Mouse (Mus musculus) lung, embryonic 15.5 days (tissue): ENCODE measurements around the gene Nup35. TPM values are rescaled to one million over a fixed set of nuclear protein-coding genes. Genes with fewer than 3 reads are reported as not detected.
A peak's percentile ranks its signal among the peaks of the same experiment; 100 is the strongest.

ENCODE experiments used
- ATAC-seq: fragments of 200-750 bp; cut with Nextera tagmentation; 2 replicates; pipeline ENCODE4 v1.8.0; 2017; ENCODE audit warnings: moderate number of reproducible peaks, borderline replicate concordance; ENCODE audit not compliant: low FRiP score, low TSS enrichment; ENCODE audit errors: extremely low read depth
- H3K27ac ChIP-seq: fragments of 300-500 bp; sonication (generic); 2 replicates; pipeline ENCODE4 v1.5.1; 2015; ENCODE audit warnings: moderate library complexity, mild to moderate bottlenecking, inconsistent platforms
- H3K27me3 ChIP-seq: fragments of 300-500 bp; sonication (generic); 2 replicates; pipeline ENCODE4 v1.6.1; 2015; ENCODE audit warnings: inconsistent platforms
- H3K36me3 ChIP-seq: fragments of 300-500 bp; sonication (generic); 2 replicates; pipeline ENCODE4 v1.6.1; 2015; ENCODE audit warnings: inconsistent platforms
- H3K4me1 ChIP-seq: fragments of 300-500 bp; sonication (generic); 2 replicates; pipeline ENCODE4 v1.6.1; 2015; ENCODE audit warnings: inconsistent platforms
- H3K4me2 ChIP-seq: fragments of 300-500 bp; sonication (generic); 2 replicates; pipeline ENCODE4 v1.6.1; 2015; ENCODE audit warnings: inconsistent platforms, mild to moderate bottlenecking, moderate library complexity
- H3K4me3 ChIP-seq: fragments of 300-500 bp; sonication (generic); 2 replicates; pipeline ENCODE4 v1.5.1; 2015; ENCODE audit warnings: mild to moderate bottlenecking, inconsistent platforms
- H3K9ac ChIP-seq: fragments of 300-500 bp; sonication (generic); 2 replicates; pipeline ENCODE4 v1.6.1; 2015; ENCODE audit warnings: inconsistent platforms
- H3K9me3 ChIP-seq: fragments of 300-500 bp; sonication (generic); 2 replicates; pipeline ENCODE4 v1.6.1; 2016; ENCODE audit warnings: inconsistent platforms
- WGBS: fragments of 180-500 bp; shearing (Covaris S2); methylation state at CpG from one replicate; pipeline ENCODE4 v1.1.7; 2015; 5-methylcytosine and 5-hydroxymethylcytosine counted together
- polyA plus RNA-seq: library from polyadenylated mRNA; unstranded; fragments of >200 nt; fragmentation: Nextera tagmentation; extraction: Ambion mirVana; gene quantifications from 2 replicates; pipeline ENCODE4 v1.2.1, GENCODE M21; 2015

Gene Nup35
- polyA plus RNA-seq, 1 experiment from 2014 or later = 57.2 TPM

GRCm38 (mm10) chr2:80639864-80640263, 22.8 kb downstream of the Nup35 start:
- Histone ChIP-seq H3K27ac (no peak overlapping the region), H3K4me3 (peak overlapping the region; percentile 67; the same call in 1 of the 2 replicates), H3K4me1 (peaks cover 6% of the 10 kb centered on the region; the same call in 1 of the 2 replicates), H3K9ac (no peak overlapping the region), H3K9me3 (no peaks in the 10 kb centered on the region), H3K36me3 (peaks cover 20% of the 10 kb centered on the region), H3K4me2 (peak overlapping the region; percentile 57), H3K27me3 (no peaks in the 10 kb centered on the region)
- WGBS = 39% methylated on average over 3 of the region's 3 CpGs
- no peak for ATAC-seq

- Histone ChIP-seq H3K27ac (no peak overlapping the region), H3K27me3 (no peaks in the 10 kb centered on the region), H3K9me3 (no peaks in the 10 kb centered on the region), H3K36me3 (peaks cover 21% of the 10 kb centered on the region), H3K4me2 (no peak overlapping the region), H3K4me3 (no peak overlapping the region), H3K4me1 (no peaks in the 10 kb centered on the region), H3K9ac (no peak overlapping the region)
- no peak for ATAC-seq
These were observed 44.4 kb downstream of the Nup35 start for GRCm38 (mm10) chr2:80661414-80661813.

GRCm38 (mm10) chr2:80662682-80663081, 45.6 kb downstream of the Nup35 start:
- H3K4me2 ChIP-seq = no peak overlapping the region
- peaks cover 16% of the 10 kb centered on the region for H3K36me3 ChIP-seq
- no peaks in the 10 kb centered on the region for H3K4me1 ChIP-seq
- no peak for ATAC-seq
- no peak overlapping the region for H3K4me3 ChIP-seq
- no peak overlapping the region for H3K9ac ChIP-seq
- no peaks in the 10 kb centered on the region for H3K27me3 ChIP-seq
- no peak overlapping the region for H3K27ac ChIP-seq
- no peaks in the 10 kb centered on the region for H3K9me3 ChIP-seq
- WGBS = 91% methylated on average over 2 of the region's 2 CpGs

- no peaks in the 10 kb centered on the region for H3K27me3 ChIP-seq
- no peaks in the 10 kb centered on the region for H3K4me1 ChIP-seq
- no peak overlapping the region for H3K9ac ChIP-seq
- no peak overlapping the region for H3K4me2 ChIP-seq
- H3K36me3 ChIP-seq = peaks cover 10% of the 10 kb centered on the region; the same call in 1 of the 2 replicates
- H3K4me3 ChIP-seq = no peak overlapping the region
- H3K27ac ChIP-seq = no peak overlapping the region
- no peak for ATAC-seq
- 90% methylated on average over 5 of the region's 5 CpGs for WGBS
- no peaks in the 10 kb centered on the region for H3K9me3 ChIP-seq
These were observed 50.4 kb downstream of the Nup35 start for GRCm38 (mm10) chr2:80667396-80667964.

GRCm38 (mm10) chr2:80669868-80670666, 53.0 kb downstream of the Nup35 start:
- Histone ChIP-seq H3K36me3 (peaks cover 5% of the 10 kb centered on the region; the same call in 1 of the 2 replicates), H3K27ac (no peak overlapping the region), H3K9me3 (no peaks in the 10 kb centered on the region), H3K27me3 (no peaks in the 10 kb centered on the region), H3K9ac (no peak overlapping the region), H3K4me2 (no peak overlapping the region), H3K4me3 (no peak overlapping the region), H3K4me1 (no peaks in the 10 kb centered on the region)
- WGBS = 75% methylated on average over 11 of the region's 11 CpGs
- no peak for ATAC-seq

- H3K36me3 ChIP-seq = no peaks in the 10 kb centered on the region
- no peak overlapping the region for H3K9ac ChIP-seq
- H3K4me3 ChIP-seq = no peak overlapping the region
- no peak overlapping the region for H3K4me2 ChIP-seq
- ATAC-seq = no peak
- no peaks in the 10 kb centered on the region for H3K4me1 ChIP-seq
- H3K27me3 ChIP-seq = no peaks in the 10 kb centered on the region
- H3K27ac ChIP-seq = no peak overlapping the region
- no peaks in the 10 kb centered on the region for H3K9me3 ChIP-seq
- 80% methylated on average over 8 of the region's 8 CpGs for WGBS
These were observed 61.8 kb downstream of the Nup35 start for GRCm38 (mm10) chr2:80678803-80679202.

GRCm38 (mm10) chr2:80683727-80684239, 66.7 kb downstream of the Nup35 start:
- Histone ChIP-seq H3K27me3 (no peaks in the 10 kb centered on the region), H3K4me1 (no peaks in the 10 kb centered on the region), H3K9ac (no peak overlapping the region), H3K9me3 (no peaks in the 10 kb centered on the region), H3K36me3 (no peaks in the 10 kb centered on the region), H3K27ac (no peak overlapping the region), H3K4me2 (no peak overlapping the region), H3K4me3 (no peak overlapping the region)
- ATAC-seq = no peak
- WGBS = 73% methylated on average over 6 of the region's 6 CpGs

GRCm38 (mm10) chr2:80684396-80685071, 67.5 kb downstream of the Nup35 start:
- no peak overlapping the region for H3K27ac ChIP-seq
- ATAC-seq = no peak
- no peaks in the 10 kb centered on the region for H3K27me3 ChIP-seq
- no peak overlapping the region for H3K4me3 ChIP-seq
- no peaks in the 10 kb centered on the region for H3K9me3 ChIP-seq
- H3K9ac ChIP-seq = no peak overlapping the region
- H3K36me3 ChIP-seq = no peaks in the 10 kb centered on the region
- no peaks in the 10 kb centered on the region for H3K4me1 ChIP-seq
- no peak overlapping the region for H3K4me2 ChIP-seq
- WGBS = 71% methylated on average over 6 of the region's 6 CpGs

GRCm38 (mm10) chr2:80688261-80688660, 71.2 kb downstream of the Nup35 start:
- H3K36me3 ChIP-seq = no peaks in the 10 kb centered on the region
- H3K9me3 ChIP-seq = no peaks in the 10 kb centered on the region
- H3K4me1 ChIP-seq = no peaks in the 10 kb centered on the region
- no peak for ATAC-seq
- no peak overlapping the region for H3K4me3 ChIP-seq
- 58% methylated on average over 4 of the region's 4 CpGs for WGBS
- no peak overlapping the region for H3K27ac ChIP-seq
- H3K4me2 ChIP-seq = no peak overlapping the region
- no peaks in the 10 kb centered on the region for H3K27me3 ChIP-seq
- H3K9ac ChIP-seq = no peak overlapping the region

GRCm38 (mm10) chr2:80707429-80707828, 90.4 kb downstream of the Nup35 start:
- no peaks in the 10 kb centered on the region for H3K36me3 ChIP-seq
- H3K27ac ChIP-seq = no peak overlapping the region
- WGBS = 78% methylated on average over 1 of the region's 1 CpGs

More at GRCm38 (mm10) chr2:80707429-80707828, 90.4 kb downstream of the Nup35 start:
- Histone ChIP-seq H3K4me2 (no peak overlapping the region), H3K27me3 (no peaks in the 10 kb centered on the region), H3K4me3 (no peak overlapping the region), H3K4me1 (no peaks in the 10 kb centered on the region), H3K9me3 (no peaks in the 10 kb centered on the region), H3K9ac (no peak overlapping the region)
- ATAC-seq = no peak
